Mouse (Mus musculus): ENCODE results near the gene Glg1.

GRCm38 (mm10) chr8:111261981-111262381, 3.0 kb upstream of the Glg1 start:
- TF ChIP-seq CTCF (IDR thresholded peaks at IDR 0.05; ENCODE audit: low read depth, low read length) (no peak), POLR2A (IDR thresholded peaks at IDR 0.05; ENCODE audit: borderline replicate concordance, low read depth, low read length) (no peak)

Data from bone marrow macrophage, adult 2 months (primary cell).